Mouse (Mus musculus) intestine, embryonic 14.5 days (tissue): ENCODE measurements at regions not wholly inside any gene's neighbourhood (a gene's known extent, or its start where the extent isn't known, plus 50 kb on each side); places are given as distances from the start of the nearest gene placed in this dataset.

Experiments used
- ATAC-seq: fragments of 200-750 bp; cut with Nextera tagmentation; replicated peaks from 2 replicates; pipeline ENCODE4 v1.8.0; 2017; ENCODE audit warnings: low read depth, moderate number of reproducible peaks, moderate TSS enrichment, moderate library complexity; ENCODE audit not compliant: low FRiP score, low TSS enrichment
- DNase-seq: peaks from one replicate; pipeline ENCODE4 v3.0.0-alpha.2; 2018; ENCODE audit warnings: low spot score
- H3K27ac ChIP-seq: fragments of 300-500 bp; sonication (generic); 2 replicates; pipeline ENCODE4 v1.5.1; 2014; ENCODE audit warnings: low read depth, mild to moderate bottlenecking, control low read depth
- H3K27me3 ChIP-seq: fragments of 300-500 bp; sonication (generic); replicated peaks from 2 replicates; pipeline ENCODE4 v1.6.1; 2014; ENCODE audit warnings: low read length, control low read depth; ENCODE audit not compliant: control insufficient read depth, insufficient read depth
- H3K36me3 ChIP-seq: fragments of 300-500 bp; sonication (generic); 2 replicates; pipeline ENCODE4 v1.6.1; 2014; ENCODE audit warnings: low read length, control low read depth; ENCODE audit not compliant: control insufficient read depth, insufficient read depth
- H3K4me1 ChIP-seq: fragments of 300-500 bp; sonication (generic); replicated peaks from 2 replicates; pipeline ENCODE4 v1.6.1; 2014; ENCODE audit warnings: low read length, control low read depth, mixed read lengths; ENCODE audit not compliant: control insufficient read depth, insufficient read depth
- H3K4me2 ChIP-seq: fragments of 300-500 bp; sonication (generic); 2 replicates; pipeline ENCODE4 v1.6.1; 2014; ENCODE audit warnings: low read length
- H3K4me3 ChIP-seq: fragments of 300-500 bp; sonication (generic); 2 replicates; pipeline ENCODE4 v1.5.1; 2014; ENCODE audit warnings: low read depth, low read length, control low read depth, mixed read lengths
- H3K9ac ChIP-seq: fragments of 300-500 bp; sonication (generic); 2 replicates; pipeline ENCODE4 v1.6.1; 2014; ENCODE audit warnings: mild to moderate bottlenecking, low read length
- H3K9me3 ChIP-seq: fragments of 300-500 bp; sonication (generic); 2 replicates; pipeline ENCODE4 v1.6.1; 2016; ENCODE audit warnings: low read length, control low read depth; ENCODE audit not compliant: control insufficient read depth
- WGBS: fragments of 180-500 bp; shearing (Covaris S2); extraction: QIAGEN DNeasy Blood & Tissue Kit; methylation state at CpG from one replicate; pipeline ENCODE4 v1.1.7; 2014; 5-methylcytosine and 5-hydroxymethylcytosine counted together

GRCm38 (mm10) chr4:4556126-4556525 is 237.0 kb downstream of the Impad1 start:
- no peak overlapping the region for H3K9ac ChIP-seq
- DNase-seq: no peak
- H3K9me3 ChIP-seq: no peaks in the 10 kb centered on the region
- no peak for ATAC-seq
- H3K36me3 ChIP-seq: no peaks in the 10 kb centered on the region
- H3K27ac ChIP-seq: no peak overlapping the region
- 70% methylated on average over 12 of the region's 12 CpGs for WGBS
- H3K4me2 ChIP-seq: no peak overlapping the region
- H3K4me1 ChIP-seq: no peaks in the 10 kb centered on the region
- no peak overlapping the region for H3K4me3 ChIP-seq
- no peaks in the 10 kb centered on the region for H3K27me3 ChIP-seq

- Histone ChIP-seq H3K4me3 (no peak overlapping the region), H3K36me3 (no peaks in the 10 kb centered on the region), H3K4me1 (no peaks in the 10 kb centered on the region), H3K27me3 (no peaks in the 10 kb centered on the region), H3K9me3 (no peaks in the 10 kb centered on the region), H3K27ac (no peak overlapping the region), H3K9ac (no peak overlapping the region), H3K4me2 (no peak overlapping the region)
- ATAC-seq: no peak
- WGBS: 88% methylated on average over 5 of the region's 5 CpGs
- DNase-seq: no peak
Measured at GRCm38 (mm10) chr4:4550301-4550700, 242.9 kb downstream of the Impad1 start.

GRCm38 (mm10) chr4:4549893-4550292 is 243.3 kb downstream of the Impad1 start:
- H3K4me2 ChIP-seq: no peak overlapping the region
- no peak for DNase-seq
- 88% methylated on average over 4 of the region's 4 CpGs for WGBS
- H3K36me3 ChIP-seq: no peaks in the 10 kb centered on the region
- no peaks in the 10 kb centered on the region for H3K9me3 ChIP-seq
- ATAC-seq: no peak
- H3K9ac ChIP-seq: no peak overlapping the region
- no peak overlapping the region for H3K27ac ChIP-seq
- H3K4me1 ChIP-seq: no peaks in the 10 kb centered on the region
- H3K4me3 ChIP-seq: no peak overlapping the region
- H3K27me3 ChIP-seq: no peaks in the 10 kb centered on the region

- 42% methylated on average over 2 of the region's 2 CpGs for WGBS
- Histone ChIP-seq H3K4me3 (no peak overlapping the region), H3K27ac (no peak overlapping the region), H3K9me3 (no peaks in the 10 kb centered on the region), H3K36me3 (no peaks in the 10 kb centered on the region), H3K9ac (no peak overlapping the region), H3K4me2 (no peak overlapping the region), H3K27me3 (no peaks in the 10 kb centered on the region), H3K4me1 (0 out of 2 replicates have a peak, but pooled peaks cover 4% of the 10 kb centered on the region)
- ATAC-seq: no peak
- no peak for DNase-seq
Measured at GRCm38 (mm10) chr4:4537172-4537753, 255.9 kb downstream of the Impad1 start.

- Histone ChIP-seq H3K9ac (no peak overlapping the region), H3K27me3 (no peaks in the 10 kb centered on the region), H3K27ac (no peak overlapping the region), H3K9me3 (no peaks in the 10 kb centered on the region), H3K36me3 (no peaks in the 10 kb centered on the region), H3K4me2 (no peak overlapping the region), H3K4me3 (no peak overlapping the region), H3K4me1 (0 out of 2 replicates have a peak, but pooled peaks cover 4% of the 10 kb centered on the region)
- 45% methylated on average over 4 of the region's 4 CpGs for WGBS
- ATAC-seq (no peak), DNase-seq (no peak)
Measured at GRCm38 (mm10) chr4:4532196-4532595, 261.0 kb downstream of the Impad1 start.

GRCm38 (mm10) chr4:4528311-4528710 is 264.8 kb downstream of the Impad1 start:
- no peak overlapping the region for H3K4me2 ChIP-seq
- no peaks in the 10 kb centered on the region for H3K27me3 ChIP-seq
- WGBS: 87% methylated on average over 12 of the region's 12 CpGs
- ATAC-seq (no peak), DNase-seq (no peak)
- H3K9ac ChIP-seq: no peak overlapping the region
- H3K9me3 ChIP-seq: no peaks in the 10 kb centered on the region
- H3K27ac ChIP-seq: no peak overlapping the region
- no peaks in the 10 kb centered on the region for H3K4me1 ChIP-seq
- no peak overlapping the region for H3K4me3 ChIP-seq
- H3K36me3 ChIP-seq: no peaks in the 10 kb centered on the region

GRCm38 (mm10) chr4:4521757-4522156 is 271.4 kb downstream of the Impad1 start:
- ATAC-seq (no peak), DNase-seq (no peak)
- Histone ChIP-seq H3K4me2 (no peak overlapping the region), H3K4me1 (no peaks in the 10 kb centered on the region), H3K4me3 (no peak overlapping the region), H3K9ac (no peak overlapping the region), H3K36me3 (no peaks in the 10 kb centered on the region), H3K27ac (no peak overlapping the region), H3K27me3 (no peaks in the 10 kb centered on the region), H3K9me3 (no peaks in the 10 kb centered on the region)
- 76% methylated on average over 2 of the region's 2 CpGs for WGBS

- Histone ChIP-seq H3K4me1 (no peaks in the 10 kb centered on the region), H3K27ac (no peak overlapping the region), H3K9ac (no peak overlapping the region), H3K4me3 (no peak overlapping the region), H3K9me3 (no peaks in the 10 kb centered on the region), H3K36me3 (no peaks in the 10 kb centered on the region), H3K4me2 (no peak overlapping the region), H3K27me3 (no peaks in the 10 kb centered on the region)
- no peak for ATAC-seq
- DNase-seq: no peak
- 78% methylated on average over 2 of the region's 2 CpGs for WGBS
Measured at GRCm38 (mm10) chr4:4518741-4519140, 274.4 kb downstream of the Impad1 start.

GRCm38 (mm10) chr4:4513351-4513750 is 279.8 kb downstream of the Impad1 start:
- no peak overlapping the region for H3K4me3 ChIP-seq

More at GRCm38 (mm10) chr4:4513351-4513750, 279.8 kb downstream of the Impad1 start:
- H3K9ac ChIP-seq: no peak overlapping the region
- H3K4me2 ChIP-seq: no peak overlapping the region
- no peaks in the 10 kb centered on the region for H3K9me3 ChIP-seq
- H3K27me3 ChIP-seq: no peaks in the 10 kb centered on the region
- no peak overlapping the region for H3K27ac ChIP-seq
- no peaks in the 10 kb centered on the region for H3K4me1 ChIP-seq
- ATAC-seq: no peak
- DNase-seq: no peak
- H3K36me3 ChIP-seq: no peaks in the 10 kb centered on the region
